Mouse (Mus musculus): ENCODE results near the gene Rasl11b.

The Rasl11b gene

DNA sequence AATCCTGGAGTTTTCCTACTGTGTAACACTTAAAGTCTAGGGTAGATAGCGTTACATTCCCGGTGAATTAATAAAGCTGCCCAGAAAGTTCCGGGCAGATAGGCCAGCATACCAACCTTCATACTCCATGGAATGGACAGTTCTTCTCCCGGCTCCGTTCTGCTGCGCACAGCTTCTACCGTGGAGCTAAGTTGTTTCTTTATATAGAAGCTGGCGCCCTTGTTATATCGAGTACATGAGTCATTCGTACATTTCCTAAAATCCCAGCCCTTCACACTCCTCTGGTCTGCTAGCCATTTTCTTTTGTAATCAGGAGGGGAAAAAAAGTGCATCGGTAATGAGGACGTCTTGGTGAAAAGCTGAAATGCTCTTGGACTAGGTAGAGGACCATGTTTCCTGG lies 7.0 kb upstream of the Rasl11b start:
- no peak for DNase-seq (ENCODE audit: low spot score in 2 of 2)

GRCm38 (mm10) chr5:74188886-74189285 lies 6.2 kb upstream of the Rasl11b start:
- DNase-seq (ENCODE audit: low spot score in 2 of 2): no peak

GRCm38 (mm10) chr5:74189484-74190160 lies 5.5 kb upstream of the Rasl11b start:
- DNase-seq (ENCODE audit: low spot score in 2 of 2): no peak

DNA sequence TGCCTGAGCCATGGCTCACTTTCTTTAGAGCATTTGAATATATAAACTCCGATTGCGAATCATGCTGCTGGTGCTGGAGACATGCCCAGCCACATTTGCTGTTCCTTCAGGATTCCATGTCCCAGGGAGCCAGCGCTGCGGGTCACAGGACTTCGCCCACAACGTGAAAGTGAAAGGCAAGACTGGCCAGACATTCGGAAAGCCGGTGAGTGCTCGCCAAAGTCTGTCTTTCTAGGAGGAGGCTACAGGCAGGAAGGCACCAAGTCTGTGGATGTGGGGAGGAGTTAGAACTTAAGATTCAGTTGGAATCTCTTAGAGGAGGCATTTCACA lies 5.0 kb upstream of the Rasl11b start:
- no peak for DNase-seq (ENCODE audit: low spot score in 2 of 2)

DNA sequence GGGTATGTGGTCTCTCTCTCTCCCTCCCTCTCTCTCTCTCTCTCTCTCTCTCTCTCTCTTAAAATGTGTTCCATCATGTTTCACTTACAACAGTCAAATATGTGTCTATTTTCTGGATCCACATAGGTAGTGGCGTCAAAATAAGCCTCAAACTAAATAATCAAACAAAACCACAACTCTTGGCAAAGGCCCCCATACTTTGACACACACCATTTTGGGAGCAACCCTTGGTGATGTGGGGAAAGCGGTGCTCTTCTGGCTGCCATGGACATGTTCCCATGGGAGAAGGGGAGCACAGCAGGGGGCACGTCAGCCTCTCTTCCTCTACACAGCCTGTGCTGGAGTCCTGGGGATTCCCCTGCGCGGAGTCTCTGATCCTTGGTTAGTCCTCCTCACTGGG lies 4.2 kb upstream of the Rasl11b start:
- no peak for DNase-seq (ENCODE audit: low spot score in 2 of 2)

GRCm38 (mm10) chr5:74193008-74193407 lies 2.1 kb upstream of the Rasl11b start:
- DNase-seq (ENCODE audit: low spot score in 2 of 2): no peak

DNA sequence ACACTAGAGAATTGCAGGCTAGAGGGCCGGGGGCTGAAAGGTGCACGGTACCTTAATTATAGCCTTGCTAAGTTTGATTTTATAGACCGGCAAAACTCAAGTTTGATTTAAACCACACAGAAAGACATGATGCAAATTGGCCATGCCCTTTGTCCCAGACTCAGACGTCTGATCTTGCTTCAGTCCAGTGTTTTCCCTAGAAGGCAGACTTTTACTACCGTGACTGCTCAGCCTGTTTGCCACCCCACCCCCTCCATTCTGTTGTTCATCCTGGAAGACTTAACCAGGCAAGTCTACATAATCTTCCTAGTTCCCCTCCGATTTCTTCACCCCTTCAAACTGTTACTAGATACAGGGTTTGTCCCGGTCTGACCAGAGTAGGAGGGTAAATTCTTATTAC lies 1.5 kb upstream of the Rasl11b start:
- DNase-seq (ENCODE audit: low spot score in 2 of 2): no peak

DNA sequence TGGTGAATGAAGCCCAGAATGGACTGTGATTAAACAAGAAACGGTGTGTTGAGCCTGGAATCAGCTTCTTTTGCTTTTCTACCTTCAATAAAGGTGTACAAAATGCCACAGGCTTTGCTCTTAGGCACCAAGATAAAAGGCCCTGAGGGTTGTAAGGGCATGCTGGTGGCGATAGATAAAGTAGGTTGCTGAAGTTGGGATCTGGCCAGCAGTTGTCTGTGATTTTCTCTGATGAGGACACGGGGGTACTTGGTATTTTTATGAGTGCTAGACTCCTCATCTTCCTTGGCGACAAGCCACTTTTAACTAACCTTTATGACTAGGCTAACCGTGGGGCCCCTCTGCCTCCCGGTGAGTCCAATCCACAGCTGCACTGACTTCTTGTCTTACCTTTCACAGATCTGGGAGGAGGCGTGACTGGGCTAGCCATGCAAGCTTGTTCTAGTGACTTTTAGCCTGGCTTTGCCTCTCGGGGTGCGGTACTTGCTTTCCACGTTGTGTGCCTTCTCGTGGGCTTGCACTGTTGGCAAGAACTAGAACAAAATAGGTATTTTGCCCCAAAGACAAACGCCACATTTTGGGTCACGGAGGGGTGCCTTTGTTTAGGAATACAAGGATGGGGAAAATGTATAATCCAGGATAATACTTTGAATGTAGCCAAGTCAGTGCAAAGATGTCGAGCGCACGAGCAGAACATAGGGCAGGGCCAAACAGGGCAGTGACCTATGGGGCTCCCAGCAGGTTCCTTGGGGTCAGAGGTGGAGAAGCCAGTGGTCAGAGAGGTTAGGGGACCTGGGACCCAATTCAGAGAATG lies 852 bp upstream of the Rasl11b start:
- DNase-seq (ENCODE audit: low spot score in 2 of 2): no peak

GRCm38 (mm10) chr5:74195614-74196306 lies 674 bp downstream of the Rasl11b start:
- no peak for DNase-seq (ENCODE audit: low spot score in 2 of 2)

- no peak for DNase-seq (ENCODE audit: low spot score in 2 of 2)
Measured at GRCm38 (mm10) chr5:74196307-74196618, 1.2 kb downstream of the Rasl11b start.

GRCm38 (mm10) chr5:74197541-74198330 lies 2.6 kb downstream of the Rasl11b start:
- no peak for DNase-seq (ENCODE audit: low spot score in 2 of 2)

- DNase-seq (ENCODE audit: low spot score in 2 of 2): no peak
Measured at GRCm38 (mm10) chr5:74198446-74198845, 3.4 kb downstream of the Rasl11b start.

- no peak for DNase-seq (ENCODE audit: low spot score in 2 of 2)
Measured at GRCm38 (mm10) chr5:74199793-74200192, 4.7 kb downstream of the Rasl11b start.

GRCm38 (mm10) chr5:74200481-74200880 lies 5.4 kb downstream of the Rasl11b start:
- no peak for DNase-seq (ENCODE audit: low spot score in 2 of 2)

DNA sequence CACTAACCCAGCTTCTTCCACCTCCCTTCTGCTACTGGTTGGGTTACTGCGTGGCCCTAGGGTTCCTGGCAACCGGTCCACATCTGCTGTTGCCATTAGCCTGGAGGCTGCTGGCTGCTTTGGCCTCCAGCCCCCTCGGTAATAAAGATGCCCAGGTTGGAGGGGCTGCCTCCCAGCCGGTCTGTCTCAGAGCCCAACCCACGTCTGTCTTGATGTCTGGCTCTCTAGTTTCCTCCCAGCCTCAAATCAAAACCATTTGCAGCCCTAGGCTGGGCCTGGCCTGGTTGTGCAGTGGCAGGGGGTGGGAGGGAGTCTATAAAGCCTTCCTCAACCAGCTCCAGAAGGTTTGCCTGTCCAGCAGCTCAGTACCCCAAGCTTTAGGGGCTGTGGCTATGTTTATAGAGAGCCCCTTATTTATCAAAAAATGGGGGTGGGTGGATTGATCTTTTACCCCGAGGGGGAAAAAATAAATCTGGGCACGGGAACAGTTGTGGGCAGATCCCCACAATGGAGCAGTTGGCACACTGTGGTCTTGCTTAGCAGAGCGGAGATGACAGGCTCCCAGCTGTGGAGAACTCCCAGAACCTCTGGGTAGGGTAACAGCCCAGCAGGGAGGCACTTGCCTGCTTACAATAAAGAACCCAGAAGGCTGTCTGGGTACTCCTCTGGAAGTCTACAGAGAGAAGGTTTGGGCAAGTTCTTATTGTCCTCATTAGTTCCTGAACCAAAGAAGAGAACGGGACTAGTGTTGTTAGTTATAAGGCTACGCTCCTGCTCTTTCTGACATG lies 6.7 kb downstream of the Rasl11b start:
- DNase-seq (ENCODE audit: low spot score in 2 of 2): no peak

DNA sequence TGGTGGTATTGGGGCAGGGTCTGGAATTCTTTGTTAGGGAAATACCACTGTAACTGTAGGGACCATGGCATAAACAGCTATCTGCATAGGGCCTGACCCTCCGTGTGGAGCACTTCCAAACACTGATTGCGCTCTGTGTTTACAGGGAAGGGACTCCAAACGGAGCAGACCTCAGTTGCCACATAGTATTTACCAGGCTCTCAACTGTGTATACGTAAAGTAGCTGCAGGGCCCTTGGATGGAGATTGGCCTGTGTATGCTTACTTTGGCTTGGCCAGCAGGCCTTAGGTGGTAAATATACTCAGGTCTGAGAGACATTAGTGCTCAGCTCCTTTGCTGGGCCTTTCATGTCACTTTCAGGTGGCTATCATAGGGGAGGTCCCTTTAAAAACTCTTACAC lies 7.4 kb downstream of the Rasl11b start:
- no peak for DNase-seq (ENCODE audit: low spot score in 2 of 2)

DNA sequence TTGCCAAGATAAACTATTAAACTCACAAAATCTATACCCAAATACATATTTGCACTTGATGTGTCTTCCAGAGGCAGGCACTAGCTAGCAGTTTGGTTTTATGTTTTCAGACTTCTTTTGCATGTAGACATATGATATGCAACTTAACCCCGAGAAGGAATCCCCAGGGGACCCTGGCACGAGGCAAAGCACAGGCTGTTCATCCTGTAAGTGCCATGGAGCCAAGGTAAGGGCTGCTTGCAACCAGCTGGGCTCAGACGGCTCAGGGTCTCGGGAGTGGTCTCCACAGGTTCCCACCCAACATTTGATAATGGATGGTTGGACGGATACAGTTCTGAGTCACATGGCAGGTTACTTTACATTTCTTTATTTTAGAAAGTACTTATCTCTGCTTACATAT lies 9.4 kb downstream of the Rasl11b start:
- no peak for DNase-seq (ENCODE audit: low spot score in 2 of 2)

DNA sequence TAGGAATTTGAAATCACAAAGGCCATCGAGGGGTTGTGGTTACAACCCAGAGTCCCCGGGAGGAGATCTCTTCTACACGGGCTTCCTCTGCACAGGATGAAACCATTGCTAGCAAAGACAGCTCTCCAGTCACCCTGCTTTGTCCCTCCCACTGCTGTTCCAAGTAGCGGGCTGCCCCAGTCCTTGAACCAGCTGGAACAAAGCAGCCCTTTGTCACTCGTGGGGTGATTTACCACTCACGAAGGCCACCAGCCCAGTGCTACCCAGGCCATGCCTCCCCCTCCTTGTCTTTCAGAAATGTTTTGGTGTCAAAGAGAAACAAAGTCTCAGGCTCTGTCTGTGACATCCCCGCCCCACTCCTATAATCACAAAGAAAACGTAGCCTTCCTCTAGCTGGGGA lies 10.4 kb downstream of the Rasl11b start:
- no peak for DNase-seq (ENCODE audit: low spot score in 2 of 2)

GRCm38 (mm10) chr5:74206038-74206437 lies 11.0 kb downstream of the Rasl11b start:
- DNase-seq (ENCODE audit: low spot score in 2 of 2): no peak

- no peak for DNase-seq (ENCODE audit: low spot score in 2 of 2)
Measured at GRCm38 (mm10) chr5:74206649-74207048, 11.6 kb downstream of the Rasl11b start.

GRCm38 (mm10) chr5:74207209-74207608 lies 12.1 kb downstream of the Rasl11b start:
- no peak for DNase-seq (ENCODE audit: low spot score in 2 of 2)

All from urinary bladder, adult 18-20 months (tissue).